Mouse (Mus musculus) lung, adult 2 months (tissue): ENCODE data around the gene Opn1sw.

Experiments
- CTCF ChIP-seq: fragments of 200-500 bp; IDR thresholded peaks from 2 replicates; pipeline ENCODE4 v1.5.1; 2011; ENCODE audit warnings: mild to moderate bottlenecking, low read length, control low read depth; ENCODE audit not compliant: insufficient read depth
- POLR2A ChIP-seq: fragments of 200-500 bp; IDR thresholded peaks from 2 replicates; pipeline ENCODE4 v1.6.1; 2011; ENCODE audit warnings: low read depth, mild to moderate bottlenecking, control low read depth, low read length, borderline replicate concordance; ENCODE audit errors: extremely low read depth

GRCm38 (mm10) chr6:29363129-29363515 lies 25.1 kb downstream of the Opn1sw start:
- TF ChIP-seq CTCF (no peak), POLR2A (no peak)
